Mouse (Mus musculus) midbrain, embryonic 15.5 days (tissue): ENCODE results near the gene Tmod2. TPM values are rescaled to one million over a fixed set of nuclear protein-coding genes. Genes with fewer than 3 reads are reported as not detected.
A peak's percentile ranks its signal among the peaks of the same experiment; 100 is the strongest.

Source experiments
- ATAC-seq: fragments of 200-750 bp; cut with Nextera tagmentation; replicated peaks from 2 replicates; pipeline ENCODE4 v1.8.0; 2017; ENCODE audit warnings: moderate TSS enrichment
- H3K27ac ChIP-seq: fragments of 300-500 bp; sonication (generic); 2 replicates; pipeline ENCODE4 v1.5.1; 2015; ENCODE audit warnings: mild to moderate bottlenecking, inconsistent platforms
- H3K27me3 ChIP-seq: fragments of 300-500 bp; sonication (generic); replicated peaks from 2 replicates; pipeline ENCODE4 v1.6.1; 2015; ENCODE audit warnings: inconsistent platforms
- H3K36me3 ChIP-seq: fragments of 300-500 bp; sonication (generic); replicated peaks from 2 replicates; pipeline ENCODE4 v1.6.1; 2015; ENCODE audit warnings: inconsistent platforms
- H3K4me1 ChIP-seq: fragments of 300-500 bp; sonication (generic); 2 replicates; pipeline ENCODE4 v1.6.1; 2015; ENCODE audit warnings: inconsistent platforms
- H3K4me2 ChIP-seq: fragments of 300-500 bp; sonication (generic); 2 replicates; pipeline ENCODE4 v1.6.1; 2015; ENCODE audit warnings: inconsistent platforms, mild to moderate bottlenecking, moderate library complexity
- H3K4me3 ChIP-seq: fragments of 300-500 bp; sonication (generic); 2 replicates; pipeline ENCODE4 v1.5.1; 2015; ENCODE audit warnings: mild to moderate bottlenecking, inconsistent platforms
- H3K9ac ChIP-seq: fragments of 300-500 bp; sonication (generic); 2 replicates; pipeline ENCODE4 v1.6.1; 2015; ENCODE audit warnings: mild to moderate bottlenecking, inconsistent platforms
- H3K9me3 ChIP-seq: fragments of 300-500 bp; sonication (generic); 2 replicates; pipeline ENCODE4 v1.6.1; 2016; ENCODE audit warnings: inconsistent platforms
- WGBS: fragments of 180-500 bp; shearing (Covaris S2); methylation state at CpG from one replicate; pipeline ENCODE4 v1.1.7; 2015; ENCODE audit warnings: mixed read lengths; 5-methylcytosine and 5-hydroxymethylcytosine counted together
- polyA plus RNA-seq: library from polyadenylated mRNA; unstranded; fragments of >200 nt; fragmentation: Nextera tagmentation; extraction: Ambion mirVana; gene quantifications from 2 replicates; pipeline ENCODE4 v1.2.1, GENCODE M21; 2015

The Tmod2 gene
- polyA plus RNA-seq, 1 experiment from 2014 or later = 308 TPM

DNA sequence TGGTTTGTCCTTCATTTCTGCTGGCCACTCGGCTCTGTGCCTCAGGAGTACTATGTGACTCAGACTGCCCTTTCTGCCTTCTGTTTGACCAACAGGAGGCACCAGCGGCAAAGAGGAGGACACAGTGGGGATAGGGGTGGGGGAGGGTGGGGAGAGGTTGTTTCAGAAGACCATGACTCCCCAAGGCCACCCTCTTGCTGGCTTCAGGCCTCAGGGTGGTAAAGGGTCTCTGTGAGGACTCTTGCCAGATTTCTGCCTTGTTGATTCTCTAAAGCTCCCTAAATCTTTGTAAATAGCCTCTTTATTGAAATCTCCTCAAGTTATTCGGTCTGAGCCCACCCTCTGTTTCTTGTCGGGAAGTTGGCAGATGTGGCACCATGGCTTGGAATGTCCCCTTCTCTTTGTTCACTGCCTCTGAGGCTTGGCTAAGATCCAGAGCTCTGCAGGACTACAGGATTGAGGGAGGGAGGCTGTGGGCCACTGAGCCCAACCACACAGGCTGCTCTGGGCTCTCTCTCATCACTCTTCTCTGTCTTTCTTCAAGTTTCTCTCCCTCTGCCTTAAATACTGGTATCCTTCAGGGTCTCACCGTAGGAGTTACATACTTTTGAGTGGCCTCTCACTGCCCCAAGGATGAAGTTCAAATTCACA is 11.8 kb downstream of the Tmod2 start:
- no peak overlapping the region for H3K9ac ChIP-seq
- peak overlapping the region; percentile 52; the same call in 1 of the 2 replicates for H3K27ac ChIP-seq
- 32% methylated on average over 5 of the region's 5 CpGs for WGBS
- peak; percentile 92 for ATAC-seq
- H3K36me3 ChIP-seq = peaks cover 1% of the 10 kb centered on the region; the same call in 1 of the 2 replicates
- no peak overlapping the region for H3K4me3 ChIP-seq
- no peak overlapping the region for H3K4me2 ChIP-seq
- H3K4me1 ChIP-seq = 0 out of 2 replicates have a peak, but pooled peaks cover 7% of the 10 kb centered on the region
- H3K27me3 ChIP-seq = no peaks in the 10 kb centered on the region
- no peaks in the 10 kb centered on the region for H3K9me3 ChIP-seq

DNA sequence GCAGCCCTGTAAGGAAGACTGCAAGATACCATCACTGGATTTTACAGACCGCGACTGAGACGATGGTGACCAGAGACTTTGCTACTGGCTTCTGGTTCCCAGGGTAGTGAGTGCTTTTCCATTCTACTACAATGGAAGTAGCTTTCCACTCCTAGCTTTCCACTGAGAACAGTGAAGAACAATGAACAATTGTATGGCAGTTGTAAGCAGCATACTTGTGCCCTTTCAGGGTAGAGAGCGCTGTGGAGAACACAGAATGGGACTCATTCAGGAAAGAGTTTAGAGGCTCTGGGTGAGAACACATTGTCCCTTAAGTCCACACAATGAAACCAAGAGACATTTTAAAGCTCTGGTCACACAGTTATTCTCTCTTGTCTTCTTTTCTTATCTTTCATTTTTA is 13.5 kb downstream of the Tmod2 start:
- WGBS = 74% methylated on average over 4 of the region's 4 CpGs
- no peak for ATAC-seq
- no peak overlapping the region for H3K4me2 ChIP-seq
- no peak overlapping the region for H3K27ac ChIP-seq
- H3K27me3 ChIP-seq = no peaks in the 10 kb centered on the region
- no peak overlapping the region for H3K4me3 ChIP-seq
- no peaks in the 10 kb centered on the region for H3K9me3 ChIP-seq
- peaks cover 13% of the 10 kb centered on the region for H3K4me1 ChIP-seq
- peaks cover 6% of the 10 kb centered on the region; the same call in 1 of the 2 replicates for H3K36me3 ChIP-seq
- no peak overlapping the region for H3K9ac ChIP-seq

DNA sequence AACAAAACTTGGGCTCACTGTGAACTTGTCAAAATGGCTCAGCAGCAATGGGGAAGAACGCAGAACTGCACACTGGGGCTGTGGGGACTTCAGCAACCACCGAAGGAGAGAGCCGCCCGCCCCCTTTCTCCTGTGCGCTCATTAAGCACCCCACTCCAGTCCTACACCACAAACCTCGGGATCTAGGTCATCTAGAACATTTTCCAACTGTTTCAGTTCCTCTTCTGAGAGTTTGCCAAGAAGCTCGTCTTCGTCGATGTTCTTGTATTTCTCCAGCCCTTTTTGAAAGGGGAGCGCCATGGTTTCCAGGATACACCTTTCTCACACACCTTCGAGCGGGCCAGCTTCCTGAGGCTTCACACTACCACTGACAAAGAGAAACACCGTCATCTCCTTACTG is 14.1 kb downstream of the Tmod2 start:
- no peaks in the 10 kb centered on the region for H3K27me3 ChIP-seq
- H3K36me3 ChIP-seq = peaks cover 11% of the 10 kb centered on the region; the same call in 1 of the 2 replicates
- H3K4me1 ChIP-seq = peaks cover 13% of the 10 kb centered on the region
- H3K4me3 ChIP-seq = no peak overlapping the region
- no peak for ATAC-seq
- no peak overlapping the region for H3K9ac ChIP-seq
- H3K4me2 ChIP-seq = no peak overlapping the region
- 92% methylated on average over 13 of the region's 13 CpGs for WGBS
- H3K9me3 ChIP-seq = no peaks in the 10 kb centered on the region
- H3K27ac ChIP-seq = no peak overlapping the region

DNA sequence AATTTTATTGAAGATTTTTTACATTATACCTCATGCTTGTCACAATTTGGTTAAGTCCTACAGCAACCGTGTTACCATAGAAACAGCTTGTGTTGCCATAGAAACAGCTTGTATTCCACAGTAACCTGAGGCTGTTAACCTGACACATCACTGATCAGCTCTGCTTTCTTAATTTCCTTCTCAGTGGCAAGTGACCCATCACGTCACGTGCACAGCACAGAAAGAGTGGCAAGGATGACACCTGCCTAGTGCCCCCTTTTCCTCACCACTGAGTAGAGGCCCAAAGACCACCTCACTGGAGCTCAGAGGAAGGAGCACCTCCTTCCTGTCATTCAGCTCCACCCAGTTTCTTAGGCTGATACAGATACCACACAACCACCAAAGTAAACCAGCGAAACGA is 17.6 kb downstream of the Tmod2 start:
- peak; percentile 58 for ATAC-seq
- H3K27ac ChIP-seq = peak overlapping the region; percentile 53; the same call in 1 of the 2 replicates
- H3K4me3 ChIP-seq = no peak overlapping the region
- H3K9ac ChIP-seq = no peak overlapping the region
- peaks cover 6% of the 10 kb centered on the region for H3K4me1 ChIP-seq
- peaks cover 35% of the 10 kb centered on the region for H3K36me3 ChIP-seq
- H3K4me2 ChIP-seq = no peak overlapping the region
- no peaks in the 10 kb centered on the region for H3K9me3 ChIP-seq
- H3K27me3 ChIP-seq = no peaks in the 10 kb centered on the region
- 71% methylated on average over 5 of the region's 5 CpGs for WGBS

DNA sequence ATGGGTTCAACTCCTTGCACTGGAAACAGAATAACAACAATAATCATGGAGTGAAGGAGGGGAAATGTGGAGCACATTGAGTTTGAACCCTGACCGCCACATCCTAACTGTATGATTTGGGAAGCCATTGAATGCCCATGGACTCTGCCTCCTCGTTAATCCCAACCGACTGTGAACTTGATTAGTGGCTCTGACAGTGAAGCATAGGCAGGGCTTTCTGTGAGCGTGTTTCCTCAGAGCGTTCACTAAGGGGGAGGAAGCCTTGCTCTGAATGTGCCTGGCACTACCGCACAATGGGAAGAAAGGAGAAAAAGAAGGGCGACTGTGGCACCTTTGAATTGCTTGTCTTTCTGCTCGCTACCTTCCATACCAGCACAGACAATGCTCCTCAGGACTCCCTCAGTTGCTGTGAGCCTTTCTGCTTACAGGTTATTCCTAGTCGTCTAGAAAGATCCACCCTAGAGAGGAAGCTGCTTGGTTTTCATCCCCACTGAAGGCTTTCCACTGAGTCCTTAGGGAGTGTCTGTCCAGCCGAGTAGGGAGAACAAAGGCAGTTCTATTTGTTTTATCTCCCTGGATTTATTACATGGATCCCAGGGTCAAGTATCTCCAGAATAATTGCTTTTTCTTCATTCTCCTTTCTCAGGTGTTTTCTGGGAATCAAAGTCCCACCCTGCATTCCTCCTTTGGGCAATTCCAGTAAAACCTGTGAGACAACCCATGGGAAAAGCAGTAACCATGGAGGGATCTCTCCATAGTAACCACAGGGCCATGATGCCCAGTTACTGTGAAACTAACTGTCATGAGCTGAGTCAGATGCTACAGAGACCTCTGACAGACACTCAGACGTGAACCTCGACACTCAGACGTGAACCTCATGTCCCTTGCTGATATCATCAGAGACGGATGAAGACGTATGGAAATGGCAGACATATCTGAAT is 21.0 kb downstream of the Tmod2 start:
- Histone ChIP-seq H3K4me3 (no peak overlapping the region), H3K4me1 (peaks cover 6% of the 10 kb centered on the region), H3K4me2 (no peak overlapping the region), H3K9me3 (no peaks in the 10 kb centered on the region), H3K27me3 (no peaks in the 10 kb centered on the region), H3K36me3 (peaks cover 66% of the 10 kb centered on the region), H3K9ac (no peak overlapping the region), H3K27ac (no peak overlapping the region)
- 85% methylated on average over 15 of the region's 15 CpGs for WGBS
- ATAC-seq = no peak

DNA sequence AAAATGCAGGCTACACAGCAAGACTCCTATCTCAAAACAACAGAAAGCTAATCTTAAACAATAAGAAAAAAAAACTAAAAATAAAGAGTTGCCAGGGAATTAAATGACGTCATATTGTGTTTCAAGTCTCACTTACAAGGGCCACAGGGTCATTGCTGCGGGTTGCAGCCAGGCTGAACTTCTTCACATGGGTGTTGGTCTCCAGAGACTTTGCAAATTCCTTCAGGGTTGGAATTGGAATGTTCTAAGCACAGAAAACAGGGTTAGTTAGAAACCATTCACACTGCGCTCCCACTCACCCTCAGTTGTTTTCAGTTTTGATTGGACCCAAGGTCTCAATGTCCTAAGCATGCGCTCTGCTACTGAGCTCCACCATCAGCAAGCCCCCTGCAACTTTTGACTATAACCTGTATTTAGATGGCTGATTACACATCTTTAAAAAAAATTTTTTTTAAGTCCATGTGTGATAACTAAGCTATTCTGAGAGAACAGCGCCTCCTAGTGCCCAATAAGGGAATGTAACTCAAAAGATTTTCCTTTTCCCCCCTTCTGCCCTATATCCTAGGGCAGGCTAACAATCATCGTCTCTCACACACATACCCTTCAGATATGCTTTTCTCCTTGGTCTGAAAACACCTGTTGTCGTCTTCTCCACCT is 29.3 kb downstream of the Tmod2 start:
- ATAC-seq = no peak; the same call in 1 of the 2 replicates
- Histone ChIP-seq H3K9ac (no peak overlapping the region), H3K9me3 (no peaks in the 10 kb centered on the region), H3K36me3 (peaks cover 69% of the 10 kb centered on the region), H3K4me2 (no peak overlapping the region), H3K4me1 (no peaks in the 10 kb centered on the region), H3K27me3 (no peaks in the 10 kb centered on the region), H3K4me3 (no peak overlapping the region), H3K27ac (no peak overlapping the region)
- 56% methylated on average over 7 of the region's 7 CpGs for WGBS

DNA sequence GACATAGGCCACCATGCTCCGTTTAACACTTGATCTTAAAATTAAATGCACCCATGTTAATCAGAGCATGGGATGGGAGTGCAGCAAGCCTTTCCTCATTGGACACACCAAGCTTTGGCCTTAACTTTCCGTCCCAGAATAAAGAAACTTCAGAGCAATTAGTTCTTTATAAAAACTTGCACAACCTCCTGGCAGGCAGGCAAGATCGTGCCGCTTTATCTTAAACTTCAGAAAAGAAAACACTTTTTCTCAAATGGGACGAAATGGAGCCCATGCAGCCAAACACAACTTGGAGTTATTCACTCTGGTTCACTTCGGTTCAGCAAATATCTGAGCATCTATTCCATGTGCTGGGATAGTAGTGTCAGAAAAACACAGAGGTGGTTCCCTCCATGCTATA is 31.8 kb downstream of the Tmod2 start:
- no peak overlapping the region for H3K4me3 ChIP-seq
- no peak overlapping the region for H3K27ac ChIP-seq
- peaks cover 66% of the 10 kb centered on the region for H3K36me3 ChIP-seq
- H3K4me2 ChIP-seq = no peak overlapping the region
- 94% methylated on average over 6 of the region's 6 CpGs for WGBS
- H3K27me3 ChIP-seq = no peaks in the 10 kb centered on the region
- H3K4me1 ChIP-seq = no peaks in the 10 kb centered on the region
- no peak for ATAC-seq
- H3K9ac ChIP-seq = no peak overlapping the region
- H3K9me3 ChIP-seq = no peaks in the 10 kb centered on the region

DNA sequence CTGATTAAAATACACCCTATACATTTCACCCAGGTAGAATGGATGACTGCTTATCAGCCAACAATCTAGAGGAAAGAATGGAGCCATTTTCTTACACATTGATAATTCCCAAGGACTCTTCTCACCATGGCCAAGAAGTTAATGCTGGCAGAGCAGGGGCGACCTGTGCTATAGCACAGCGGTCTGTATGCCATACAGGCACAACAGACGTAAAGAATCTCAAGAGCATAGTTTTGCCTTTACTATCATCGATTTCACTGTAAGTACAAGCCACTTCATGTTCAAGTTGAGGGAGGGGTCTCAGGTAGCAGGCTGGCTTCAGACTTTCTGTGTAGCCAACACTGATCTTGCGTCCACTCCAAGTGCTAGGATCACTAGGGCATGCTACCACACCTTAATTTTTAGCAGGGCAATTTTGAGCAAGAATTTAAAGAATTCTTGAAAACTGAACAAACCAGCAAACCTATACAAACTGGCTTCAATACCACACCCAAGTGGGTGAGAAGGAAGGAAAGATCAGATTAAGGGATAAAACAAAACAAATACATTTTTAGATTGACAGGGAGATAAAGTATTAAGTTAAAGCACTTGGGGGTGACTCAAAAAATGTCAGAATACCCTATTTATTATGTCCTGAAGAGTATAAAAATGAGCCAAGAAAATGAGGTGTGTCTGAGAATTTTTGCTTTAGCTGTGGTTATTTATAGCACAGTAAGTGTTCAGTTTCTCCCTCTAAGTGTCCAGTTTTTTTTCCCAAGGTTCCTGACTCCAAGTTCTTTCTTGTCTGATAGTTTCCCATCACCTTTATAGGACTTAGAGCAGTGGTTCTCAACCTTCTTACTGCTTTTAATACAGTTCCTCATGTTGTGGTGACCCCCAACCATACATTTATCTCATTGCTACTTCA is 39.8 kb downstream of the Tmod2 start:
- no peak overlapping the region for H3K4me3 ChIP-seq
- ATAC-seq = no peak
- H3K27me3 ChIP-seq = no peaks in the 10 kb centered on the region
- H3K9me3 ChIP-seq = no peaks in the 10 kb centered on the region
- no peak overlapping the region for H3K9ac ChIP-seq
- H3K27ac ChIP-seq = no peak overlapping the region
- peaks cover 39% of the 10 kb centered on the region for H3K36me3 ChIP-seq
- WGBS = 93% methylated on average over 5 of the region's 5 CpGs
- no peaks in the 10 kb centered on the region for H3K4me1 ChIP-seq
- H3K4me2 ChIP-seq = no peak overlapping the region

DNA sequence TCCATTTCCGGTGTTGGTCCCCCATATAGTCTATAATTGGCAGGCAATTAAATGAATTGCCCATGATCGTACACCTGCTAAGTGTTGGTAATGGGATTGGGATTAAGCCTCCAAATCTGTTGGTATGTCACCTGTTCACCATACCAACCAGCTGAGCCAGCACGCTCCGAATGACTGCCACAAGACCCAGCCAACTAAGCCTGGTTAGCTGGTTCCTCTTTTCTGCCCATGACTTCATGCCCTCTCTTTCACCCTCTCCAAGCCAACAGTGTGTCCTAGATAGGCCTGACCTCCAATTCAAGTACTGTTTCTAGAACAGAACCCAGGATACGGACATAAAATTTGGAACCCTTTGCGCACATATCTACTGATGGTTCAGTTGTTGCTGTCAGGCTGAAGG is 42.7 kb downstream of the Tmod2 start:
- Histone ChIP-seq H3K4me3 (no peak overlapping the region), H3K4me2 (no peak overlapping the region), H3K9me3 (no peaks in the 10 kb centered on the region), H3K4me1 (no peaks in the 10 kb centered on the region), H3K9ac (no peak overlapping the region), H3K27me3 (no peaks in the 10 kb centered on the region), H3K36me3 (peaks cover 10% of the 10 kb centered on the region), H3K27ac (no peak overlapping the region)
- WGBS = 93% methylated on average over 6 of the region's 6 CpGs
- no peak for ATAC-seq

DNA sequence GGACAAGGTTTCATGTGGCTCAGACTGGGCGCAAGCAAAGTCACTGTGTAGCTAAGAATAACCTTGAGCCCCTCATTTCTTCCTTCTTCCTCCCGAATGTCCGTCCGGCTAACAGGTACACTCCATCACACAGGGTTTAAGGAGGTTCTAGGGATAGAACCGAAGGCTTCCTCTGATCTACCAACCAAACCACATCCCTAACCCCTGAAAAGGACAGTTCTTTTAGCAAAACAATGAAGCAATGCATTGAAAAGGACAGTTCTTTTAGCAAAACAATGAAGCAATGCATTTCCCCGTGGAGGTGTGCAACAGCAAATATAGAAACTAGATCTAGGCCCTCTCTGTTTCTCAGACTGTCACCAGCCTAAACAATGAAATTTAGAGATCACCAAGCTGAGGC is 46.2 kb downstream of the Tmod2 start:
- Histone ChIP-seq H3K9me3 (no peaks in the 10 kb centered on the region), H3K27ac (no peak overlapping the region), H3K9ac (no peak overlapping the region), H3K36me3 (no peaks in the 10 kb centered on the region), H3K4me2 (no peak overlapping the region), H3K27me3 (no peaks in the 10 kb centered on the region), H3K4me1 (peaks cover 6% of the 10 kb centered on the region), H3K4me3 (no peak overlapping the region)
- WGBS = 86% methylated on average over 6 of the region's 6 CpGs
- ATAC-seq = no peak

DNA sequence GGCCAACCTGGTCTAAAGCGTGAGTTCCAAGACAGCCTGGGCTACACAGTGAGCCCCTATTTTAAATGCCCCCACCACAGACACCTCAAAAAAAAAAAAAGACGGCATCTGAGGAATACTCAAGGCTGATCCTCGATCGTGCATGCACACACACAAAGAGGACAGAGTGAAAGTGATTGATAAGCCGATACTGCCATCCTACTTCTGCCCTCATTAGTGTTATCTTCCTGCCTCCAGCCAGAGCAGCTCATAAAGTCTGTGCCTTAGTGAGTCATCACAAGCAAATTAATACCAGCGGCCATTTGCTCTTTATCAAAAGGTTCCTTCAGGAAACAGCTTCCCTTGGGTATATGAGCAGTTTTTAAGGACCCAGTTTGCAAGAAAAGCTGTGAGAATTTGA is 47.5 kb downstream of the Tmod2 start:
- WGBS = 85% methylated on average over 6 of the region's 6 CpGs
- Histone ChIP-seq H3K4me2 (no peak overlapping the region), H3K9me3 (no peaks in the 10 kb centered on the region), H3K27me3 (no peaks in the 10 kb centered on the region), H3K9ac (no peak overlapping the region), H3K4me3 (no peak overlapping the region), H3K36me3 (no peaks in the 10 kb centered on the region), H3K4me1 (peaks cover 10% of the 10 kb centered on the region), H3K27ac (no peak overlapping the region)
- ATAC-seq = no peak
